Mouse (Mus musculus) CH12.LX (cell line): ENCODE measurements around the gene Mitf.
A peak's percentile ranks its signal among the peaks of the same experiment; 100 is the strongest.

ENCODE experiments used
- IRF4 ChIP-seq: IDR thresholded peaks from 2 replicates; pipeline ENCODE4 v1.6.1; 2014; ENCODE audit warnings: low read depth, mild to moderate bottlenecking, inconsistent platforms, low read length, improper control_type of control experiment
- RCOR1 ChIP-seq: conservative IDR thresholded peaks from 2 replicates; pipeline ENCODE4 v1.6.1; 2012; ENCODE audit warnings: low read depth, mild to moderate bottlenecking, inconsistent platforms, low read length, improper control_type of control experiment
- TCF12 ChIP-seq: IDR thresholded peaks from 2 replicates; pipeline ENCODE4 v1.6.1; 2014; ENCODE audit warnings: low read depth, mild to moderate bottlenecking, inconsistent platforms, low read length, improper control_type of control experiment

DNA sequence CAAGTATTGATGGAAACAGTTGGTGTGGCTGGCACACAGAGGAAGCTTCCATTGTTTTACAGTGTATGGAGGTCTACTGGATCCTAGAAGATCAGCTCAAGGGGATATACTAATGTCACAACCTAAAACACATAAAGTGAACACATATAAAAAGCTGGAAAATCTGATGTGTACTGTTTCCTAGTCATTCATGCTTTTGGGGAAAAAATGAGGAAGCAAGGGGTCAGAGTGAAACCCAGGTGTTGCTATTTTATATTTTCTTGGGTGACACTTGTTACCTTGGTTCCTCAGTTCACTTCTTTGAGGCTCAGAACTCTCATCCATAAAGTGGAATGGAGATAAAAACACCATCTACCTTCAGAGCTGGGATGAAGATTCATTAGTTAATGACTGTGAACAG lies 32.7 kb downstream of the Mitf start:
- 0 out of 2 replicates have a peak, but pooled peaks have one; percentile 21 for TF ChIP-seq IRF4
- TF ChIP-seq TCF12 = peak; percentile 19; the same call in 1 of the 2 replicates
- TF ChIP-seq RCOR1 = no peak
